Mouse (Mus musculus) liver, adult 2 months (tissue): Measurements from ENCODE around the gene Hs3st2.

Experiments
- CTCF ChIP-seq: fragments of 200-500 bp; IDR thresholded peaks from 2 replicates; pipeline ENCODE4 v1.5.1; 2011; ENCODE audit warnings: low read depth, low read length, control low read depth
- POLR2A ChIP-seq: fragments of 200-500 bp; IDR thresholded peaks from 2 replicates; pipeline ENCODE4 v1.6.1; 2011; ENCODE audit warnings: low read length, control low read depth; ENCODE audit not compliant: insufficient read depth; ENCODE audit errors: extremely low read depth

DNA sequence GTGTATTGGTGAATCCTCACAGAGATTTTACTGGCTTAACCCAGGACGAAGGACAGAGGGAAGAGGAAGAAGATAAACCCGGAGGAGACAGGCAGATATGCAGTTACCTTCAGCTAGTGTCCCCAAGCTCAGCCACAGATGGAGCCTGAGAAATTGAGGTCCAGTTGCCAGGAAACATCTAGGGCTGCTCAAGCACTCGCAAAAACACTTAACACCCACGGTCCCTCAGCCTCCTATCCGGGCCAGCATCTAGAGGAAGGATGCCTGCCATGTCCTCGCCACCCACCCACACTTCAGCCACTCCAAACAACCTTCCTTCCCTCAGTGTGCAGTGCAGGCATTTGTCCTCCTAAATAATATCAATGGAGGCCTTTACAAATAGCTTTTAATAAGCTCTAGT lies 95.6 kb downstream of the Hs3st2 start:
- TF ChIP-seq CTCF (no peak), POLR2A (no peak)
